Mouse (Mus musculus) layer of hippocampus, postnatal 14 days (tissue): ENCODE results near the gene Hal. TPM values are rescaled to one million over a fixed set of nuclear protein-coding genes. Genes with fewer than 3 reads are reported as not detected.

Experiments used
- DNase-seq, 2 experiments: peaks; one replicate each; pipeline ENCODE4 v3.0.0; 2021 to 2022; ENCODE audit warnings: low spot score in 2 of 2, mixed read lengths in 1 of 2
- total RNA-seq, 2 experiments: library from RNA; stranded (reverse); gene quantifications; 2 replicates each; pipeline ENCODE4 v1.2.3; 2021

The Hal gene
- total RNA-seq, 2 experiments from 2014 or later, result 0.21 TPM; not detected in 1

DNA sequence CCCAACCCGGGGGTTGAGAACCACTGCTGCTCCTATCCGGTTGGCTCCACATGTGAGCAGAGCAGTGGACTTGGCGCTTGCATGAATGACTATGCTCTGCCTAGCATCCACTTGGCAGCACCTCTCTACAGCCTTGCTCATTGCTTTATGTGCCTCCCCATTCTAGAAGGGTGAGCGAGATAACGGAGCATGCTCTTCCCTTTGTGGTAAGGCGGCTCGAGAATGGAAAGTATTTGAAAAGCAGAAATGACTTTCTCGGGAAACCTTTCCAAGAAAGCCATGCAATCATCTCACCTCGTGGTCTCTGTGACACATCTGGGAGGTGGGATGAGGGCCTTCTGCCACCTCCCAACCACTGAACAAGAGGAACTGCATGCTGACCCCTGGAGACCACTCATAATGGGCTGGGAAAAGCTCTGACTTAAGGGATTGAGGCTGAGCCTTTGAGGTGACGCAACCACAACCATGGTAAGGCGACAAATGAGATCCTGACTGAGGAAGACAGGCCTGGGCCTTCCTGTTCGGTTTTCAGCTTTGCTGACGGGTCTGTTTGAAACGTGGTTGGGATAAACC, 76.0 kb downstream of the Hal start:
- no peak for DNase-seq

DNA sequence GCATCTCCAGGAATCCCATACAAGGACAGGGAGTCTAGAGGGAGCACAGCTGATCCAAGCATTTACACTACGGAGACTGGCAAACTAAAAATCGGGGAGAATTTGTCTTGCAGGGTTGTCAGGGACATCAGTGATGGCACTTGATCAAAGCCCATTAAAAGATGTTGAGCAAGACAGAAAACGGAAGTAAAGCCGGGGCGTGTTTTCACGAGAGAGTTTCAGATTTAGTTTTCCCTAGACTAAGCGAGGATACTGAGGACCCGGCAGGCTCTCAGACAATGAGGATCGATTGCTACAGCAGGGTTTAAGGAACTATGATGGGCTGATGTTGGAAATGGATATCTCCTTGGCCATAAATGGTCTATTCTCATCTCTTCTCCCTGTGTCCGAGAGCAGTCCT, 78.5 kb downstream of the Hal start:
- no peak for DNase-seq

DNA sequence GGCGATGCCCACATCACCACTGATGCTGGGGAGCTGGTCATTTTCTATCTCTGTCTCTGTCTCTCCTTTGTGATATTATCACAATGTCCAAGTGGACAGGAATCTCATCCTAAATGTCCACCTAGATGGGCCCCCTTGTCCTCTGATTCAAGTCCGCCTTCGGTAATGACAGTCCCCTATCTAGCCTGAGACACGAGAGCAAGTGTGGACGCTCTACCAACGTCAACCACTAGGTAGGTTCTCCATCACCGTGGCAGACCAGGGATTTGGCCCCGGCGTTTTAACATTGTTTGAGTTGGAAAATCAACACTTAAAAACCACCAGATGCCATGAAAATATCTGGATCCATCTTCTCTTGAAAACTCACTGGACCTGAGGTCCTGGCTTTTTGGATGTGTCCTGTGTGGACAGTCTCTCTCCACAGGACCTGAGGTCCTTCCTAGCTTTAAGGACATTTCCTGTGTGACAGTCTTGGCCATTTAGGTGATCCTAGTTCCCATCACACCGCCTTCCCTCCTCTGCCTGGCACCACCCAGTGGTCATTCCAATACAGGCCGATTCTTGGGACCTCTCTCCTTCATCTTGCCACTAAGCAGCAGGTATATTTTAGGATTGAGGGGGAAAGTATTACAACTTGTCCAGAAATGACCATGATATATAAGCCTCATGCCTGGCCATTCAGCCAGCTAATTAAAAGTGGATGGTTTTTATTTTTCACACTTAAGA, 79.4 kb downstream of the Hal start:
- DNase-seq, result no peak

DNA sequence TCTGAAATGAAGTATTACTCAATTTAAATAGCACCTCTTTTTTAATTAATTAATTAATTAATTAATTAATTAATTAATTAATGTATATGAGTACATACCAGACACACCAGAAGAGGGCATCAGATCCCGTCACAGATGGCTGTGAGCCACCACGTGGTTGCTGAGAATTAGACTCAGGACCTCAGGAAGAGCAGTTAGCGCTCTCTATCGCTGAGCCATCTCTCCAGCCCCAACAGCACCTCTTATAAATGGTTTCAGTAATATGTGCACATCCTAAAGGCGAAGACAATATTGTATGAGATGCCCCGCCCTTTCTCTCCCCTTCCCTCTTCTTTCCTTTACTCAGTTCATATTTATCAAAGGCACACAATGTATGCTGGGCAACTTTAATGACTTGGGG, 80.1 kb downstream of the Hal start:
- DNase-seq, result no peak

Other genes with a start within 250 kb of the Hal start
- 1 to 10 TPM; 8.9 to 9.8 TPM for gene Elk3, start 177.6 kb upstream of the Hal start, total RNA-seq
- 10 to 100 TPM; 51.9 to 61.3 TPM for gene Lta4h, start 35.4 kb upstream of the Hal start, total RNA-seq
- under 1 TPM; 0.14 to 0.50 TPM for gene Amdhd1, start 51.3 kb downstream of the Hal start, total RNA-seq
- gene Ccdc38, start 51.9 kb downstream of the Hal start, total RNA-seq, result not detected
- gene Snrpf, start 100.9 kb downstream of the Hal start, total RNA-seq, result 10 to 100 TPM; 10.4 to 11.7 TPM
- gene Ntn4, start 151.9 kb downstream of the Hal start, total RNA-seq, result 1 to 10 TPM; 5.9 to 7.0 TPM